Mouse (Mus musculus) intestine, embryonic 15.5 days (tissue): ENCODE measurements around the gene Il1rn. TPM values are rescaled to one million over a fixed set of nuclear protein-coding genes. Genes with fewer than 3 reads are reported as not detected.

Experiments used
- ATAC-seq: fragments of 200-750 bp; cut with Nextera tagmentation; 2 replicates; pipeline ENCODE4 v1.8.0; 2017; ENCODE audit warnings: moderate TSS enrichment, moderate library complexity
- H3K27ac ChIP-seq: fragments of 300-500 bp; sonication (generic); 2 replicates; pipeline ENCODE4 v1.5.1; 2015; ENCODE audit warnings: mild to moderate bottlenecking, inconsistent platforms
- H3K27me3 ChIP-seq: fragments of 300-500 bp; sonication (generic); replicated peaks from 2 replicates; pipeline ENCODE4 v1.6.1; 2015; ENCODE audit warnings: inconsistent platforms
- H3K36me3 ChIP-seq: fragments of 300-500 bp; sonication (generic); 2 replicates; pipeline ENCODE4 v1.6.1; 2015; ENCODE audit warnings: inconsistent platforms
- H3K4me1 ChIP-seq: fragments of 300-500 bp; sonication (generic); replicated peaks from 2 replicates; pipeline ENCODE4 v1.6.1; 2015; ENCODE audit warnings: inconsistent platforms
- H3K4me2 ChIP-seq: fragments of 300-500 bp; sonication (generic); replicated peaks from 2 replicates; pipeline ENCODE4 v1.6.1; 2015; ENCODE audit warnings: mild to moderate bottlenecking, inconsistent platforms
- H3K4me3 ChIP-seq: fragments of 300-500 bp; sonication (generic); replicated peaks from 2 replicates; pipeline ENCODE4 v1.5.1; 2015; ENCODE audit warnings: inconsistent platforms
- H3K9ac ChIP-seq: fragments of 300-500 bp; sonication (generic); 2 replicates; pipeline ENCODE4 v1.6.1; 2015; ENCODE audit warnings: inconsistent platforms
- H3K9me3 ChIP-seq: fragments of 300-500 bp; sonication (generic); 2 replicates; pipeline ENCODE4 v1.6.1; 2016; ENCODE audit warnings: inconsistent platforms
- WGBS: fragments of 180-500 bp; shearing (Covaris S2); methylation state at CpG from one replicate; pipeline ENCODE4 v1.1.7; 2015; 5-methylcytosine and 5-hydroxymethylcytosine counted together
- polyA plus RNA-seq: library from polyadenylated mRNA; unstranded; fragments of >200 nt; fragmentation: Nextera tagmentation; extraction: Ambion mirVana; gene quantifications from 2 replicates; pipeline ENCODE4 v1.2.1, GENCODE M21; 2015

The Il1rn gene
- 0.68 and 2.4 TPM in 2 replicates for polyA plus RNA-seq

DNA sequence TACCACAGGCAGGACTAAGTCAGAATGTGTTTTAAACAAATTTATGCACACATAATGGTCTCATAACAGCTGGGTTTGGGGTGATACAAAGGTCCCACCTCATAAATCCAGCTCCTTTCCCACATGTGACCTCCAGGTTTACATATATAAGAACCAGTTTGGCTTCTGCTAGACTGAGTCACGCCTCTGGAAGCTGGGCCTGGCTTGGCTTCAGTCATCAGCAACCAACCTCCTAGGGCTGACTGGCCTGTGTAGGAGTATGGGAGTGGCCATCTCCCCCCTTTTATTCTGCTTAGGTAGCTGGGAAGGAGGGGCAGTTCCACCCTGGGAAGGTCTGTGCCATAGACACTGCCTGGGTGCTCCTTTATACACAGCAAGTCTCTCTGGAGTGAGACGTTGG is at the start of gene Il1rn:
TSS of gene Il1rn (plus strand) at position 309 of the 400 bp plus-strand sequence.
- Histone ChIP-seq H3K36me3 (no peaks in the 10 kb centered on the region), H3K27ac (no peak within 1 kb of the TSS), H3K4me2 (no peak within 1 kb of the TSS), H3K4me3 (no peak within 1 kb of the TSS), H3K9ac (no peak within 1 kb of the TSS), H3K9me3 (no peaks in the 10 kb centered on the region), H3K27me3 (no peaks in the 10 kb centered on the region), H3K4me1 (no peaks in the 10 kb centered on the region)
- peak; percentile 67; the same call in 1 of the 2 replicates for ATAC-seq
- WGBS, result 64% methylated on average over 2 of the region's 2 CpGs

DNA sequence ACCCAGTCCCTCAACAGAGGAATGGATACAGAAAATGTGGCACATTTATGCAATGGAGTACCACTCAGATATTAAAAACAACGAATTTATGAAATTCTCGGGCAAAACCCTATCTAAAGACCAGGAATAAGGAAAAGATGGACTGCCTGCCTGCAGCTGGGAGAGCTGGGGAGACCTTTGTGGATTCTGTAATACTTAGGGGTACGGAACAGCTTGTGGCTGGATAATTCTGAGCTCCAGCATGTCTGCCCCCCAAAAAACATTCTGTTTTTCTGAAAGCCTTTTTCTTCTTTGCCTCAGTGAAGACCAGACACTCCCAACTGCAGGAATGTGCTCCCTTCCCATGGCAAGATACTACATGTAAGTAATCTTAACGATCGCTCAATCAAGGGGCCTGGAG is 45.8 kb upstream of the Il1rn start, which contains the start of gene Il1f10:
TSS of gene Il1f10 (plus strand) at position 301 of the 400 bp plus-strand sequence.
- Histone ChIP-seq H3K4me3 (no peak within 1 kb of the TSS), H3K9me3 (no peaks in the 10 kb centered on the region), H3K36me3 (no peaks in the 10 kb centered on the region), H3K27me3 (no peaks in the 10 kb centered on the region), H3K9ac (no peak within 1 kb of the TSS), H3K4me1 (no peaks in the 10 kb centered on the region), H3K27ac (no peak within 1 kb of the TSS), H3K4me2 (no peak within 1 kb of the TSS)
- 79% methylated on average over 5 of the region's 5 CpGs for WGBS
- no peak for ATAC-seq

DNA sequence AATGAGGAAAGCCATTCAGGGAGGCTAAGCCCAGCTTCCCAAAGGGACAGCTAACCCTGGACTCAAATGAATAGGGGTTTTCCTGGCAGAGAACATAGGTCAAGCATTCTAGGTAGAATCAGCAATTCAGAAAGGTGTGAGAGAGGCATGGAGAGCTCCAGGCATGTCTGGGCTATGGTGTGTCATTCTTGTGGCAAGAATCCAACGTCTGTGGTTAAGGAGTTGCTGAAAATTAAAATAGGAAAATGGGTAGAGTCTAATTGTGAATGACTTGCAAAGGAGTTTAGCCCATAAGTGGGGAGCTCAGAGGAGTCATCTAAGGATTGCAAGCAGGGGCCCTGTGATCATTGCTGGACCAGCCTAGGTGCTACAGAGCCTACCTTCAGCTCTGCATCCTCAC is 42.0 kb upstream of the Il1rn start:
- WGBS, result 34% methylated on average over 1 of the region's 1 CpGs
- Histone ChIP-seq H3K36me3 (no peaks in the 10 kb centered on the region), H3K9ac (no peak overlapping the region), H3K4me2 (no peak overlapping the region), H3K27ac (no peak overlapping the region), H3K4me1 (no peaks in the 10 kb centered on the region), H3K27me3 (no peaks in the 10 kb centered on the region), H3K9me3 (no peaks in the 10 kb centered on the region), H3K4me3 (no peak overlapping the region)
- ATAC-seq, result no peak

DNA sequence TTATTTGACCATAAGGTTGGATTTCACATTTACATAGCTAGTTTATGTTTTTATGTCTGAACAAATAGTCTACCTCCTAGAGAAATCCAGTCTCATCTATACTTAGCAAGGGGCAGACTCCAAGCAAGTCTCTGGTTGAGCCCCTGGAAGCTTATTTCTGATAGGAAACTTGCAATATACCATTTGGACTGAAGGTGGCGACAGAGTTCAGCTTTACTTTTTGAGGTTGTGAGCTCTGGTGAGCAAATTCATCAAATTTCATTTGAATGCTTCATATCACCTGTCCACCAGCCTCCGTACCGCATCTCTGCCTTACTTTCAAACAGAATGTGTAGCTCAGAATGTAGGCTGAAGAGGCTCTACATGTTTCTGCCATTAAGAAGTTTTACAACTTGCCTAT is 39.8 kb upstream of the Il1rn start:
- Histone ChIP-seq H3K27me3 (no peaks in the 10 kb centered on the region), H3K9me3 (no peaks in the 10 kb centered on the region), H3K4me2 (no peak overlapping the region), H3K4me3 (no peak overlapping the region), H3K36me3 (no peaks in the 10 kb centered on the region), H3K27ac (no peak overlapping the region), H3K4me1 (no peaks in the 10 kb centered on the region), H3K9ac (no peak overlapping the region)
- no peak for ATAC-seq
- 5% methylated on average over 3 of the region's 3 CpGs for WGBS

- ATAC-seq, result no peak
- no peak overlapping the region for H3K4me3 ChIP-seq
- 59% methylated on average over 6 of the region's 6 CpGs for WGBS
Measured at GRCm38 (mm10) chr2:24311302-24312001, 25.2 kb upstream of the Il1rn start.

DNA sequence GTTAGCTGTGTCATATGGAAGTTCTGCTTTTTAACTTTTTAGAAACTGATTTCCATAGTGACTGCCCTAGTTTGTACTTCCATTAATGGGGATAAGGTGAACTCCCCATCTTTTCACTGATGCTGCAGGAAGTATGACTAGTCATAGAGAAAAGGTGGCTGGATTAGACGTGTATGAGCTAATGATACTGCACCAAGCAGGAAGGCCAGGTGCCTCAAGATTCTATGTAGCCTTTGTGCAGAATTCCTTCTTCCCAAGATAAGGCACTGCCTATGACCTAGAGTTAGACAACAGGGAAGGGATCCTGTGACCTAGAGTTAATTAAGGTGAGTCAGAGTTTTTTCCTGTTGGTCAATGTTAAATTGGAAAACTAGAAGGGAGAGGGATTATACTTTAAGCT is 19.7 kb upstream of the Il1rn start:
- Histone ChIP-seq H3K4me1 (no peaks in the 10 kb centered on the region), H3K27ac (no peak overlapping the region), H3K36me3 (no peaks in the 10 kb centered on the region), H3K9ac (no peak overlapping the region), H3K9me3 (no peaks in the 10 kb centered on the region), H3K4me2 (no peak overlapping the region), H3K27me3 (no peaks in the 10 kb centered on the region), H3K4me3 (no peak overlapping the region)
- WGBS, result 66% methylated on average over 1 of the region's 1 CpGs
- no peak for ATAC-seq

More at GRCm38 (mm10) chr2:24311302-24312001, 25.2 kb upstream of the Il1rn start:
- Histone ChIP-seq H3K4me2 (no peak overlapping the region), H3K36me3 (no peaks in the 10 kb centered on the region), H3K27ac (no peak overlapping the region), H3K9me3 (no peaks in the 10 kb centered on the region), H3K4me1 (no peaks in the 10 kb centered on the region), H3K9ac (no peak overlapping the region), H3K27me3 (no peaks in the 10 kb centered on the region)

GRCm38 (mm10) chr2:24317919-24318598 is 18.6 kb upstream of the Il1rn start:
- H3K27ac ChIP-seq, result no peak overlapping the region
- H3K27me3 ChIP-seq, result no peaks in the 10 kb centered on the region
- H3K9me3 ChIP-seq, result no peaks in the 10 kb centered on the region
- no peak overlapping the region for H3K4me2 ChIP-seq
- no peak overlapping the region for H3K9ac ChIP-seq
- ATAC-seq, result 0 out of 2 replicates have a peak, but pooled peaks have one; percentile 28
- no peaks in the 10 kb centered on the region for H3K36me3 ChIP-seq
- H3K4me3 ChIP-seq, result no peak overlapping the region
- WGBS, result 82% methylated on average over 4 of the region's 4 CpGs
- no peaks in the 10 kb centered on the region for H3K4me1 ChIP-seq

- H3K27ac ChIP-seq, result no peak overlapping the region
- H3K4me2 ChIP-seq, result no peak overlapping the region
- no peaks in the 10 kb centered on the region for H3K36me3 ChIP-seq
- WGBS, result 42% methylated on average over 3 of the region's 3 CpGs
- H3K9ac ChIP-seq, result no peak overlapping the region
- no peaks in the 10 kb centered on the region for H3K9me3 ChIP-seq
- H3K4me3 ChIP-seq, result no peak overlapping the region
- H3K4me1 ChIP-seq, result no peaks in the 10 kb centered on the region
- H3K27me3 ChIP-seq, result no peaks in the 10 kb centered on the region
- peak; percentile 75 for ATAC-seq
Measured at GRCm38 (mm10) chr2:24335333-24335732, 1.3 kb upstream of the Il1rn start.

DNA sequence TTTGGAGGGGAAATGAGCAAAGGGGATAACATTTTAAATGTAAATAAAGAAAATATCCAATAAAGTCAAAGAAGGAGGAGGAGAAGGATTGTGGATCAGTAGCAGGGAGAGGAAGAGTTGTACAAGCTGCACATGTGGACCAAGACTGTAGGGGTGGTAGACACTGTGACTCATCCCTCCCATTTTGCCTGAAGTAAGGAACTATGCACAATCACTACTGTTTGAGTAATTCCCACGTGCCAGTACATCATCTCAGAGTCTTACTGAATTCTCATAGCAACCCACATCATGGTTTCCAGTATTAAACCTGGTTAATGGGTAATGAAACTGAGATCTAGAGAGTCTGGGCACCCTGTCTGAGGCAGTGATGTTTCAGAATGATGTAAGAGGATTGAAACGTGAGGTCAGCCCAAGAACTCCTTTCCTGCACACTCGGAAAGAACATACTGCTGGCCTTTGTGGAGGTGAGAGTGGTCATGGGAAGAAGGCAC is 4.8 kb downstream of the Il1rn start:
- Histone ChIP-seq H3K27me3 (no peaks in the 10 kb centered on the region), H3K9me3 (no peaks in the 10 kb centered on the region), H3K36me3 (no peaks in the 10 kb centered on the region), H3K4me3 (no peak overlapping the region), H3K27ac (no peak overlapping the region), H3K4me1 (no peaks in the 10 kb centered on the region), H3K4me2 (no peak overlapping the region), H3K9ac (no peak overlapping the region)
- 70% methylated on average over 3 of the region's 3 CpGs for WGBS
- no peak for ATAC-seq

GRCm38 (mm10) chr2:24344619-24345018 is 8.0 kb downstream of the Il1rn start:
- Histone ChIP-seq H3K4me2 (no peak overlapping the region), H3K27me3 (no peaks in the 10 kb centered on the region), H3K9me3 (no peaks in the 10 kb centered on the region), H3K36me3 (no peaks in the 10 kb centered on the region), H3K9ac (no peak overlapping the region), H3K4me3 (no peak overlapping the region), H3K27ac (no peak overlapping the region), H3K4me1 (no peaks in the 10 kb centered on the region)
- 45% methylated on average over 4 of the region's 4 CpGs for WGBS
- ATAC-seq, result no peak

DNA sequence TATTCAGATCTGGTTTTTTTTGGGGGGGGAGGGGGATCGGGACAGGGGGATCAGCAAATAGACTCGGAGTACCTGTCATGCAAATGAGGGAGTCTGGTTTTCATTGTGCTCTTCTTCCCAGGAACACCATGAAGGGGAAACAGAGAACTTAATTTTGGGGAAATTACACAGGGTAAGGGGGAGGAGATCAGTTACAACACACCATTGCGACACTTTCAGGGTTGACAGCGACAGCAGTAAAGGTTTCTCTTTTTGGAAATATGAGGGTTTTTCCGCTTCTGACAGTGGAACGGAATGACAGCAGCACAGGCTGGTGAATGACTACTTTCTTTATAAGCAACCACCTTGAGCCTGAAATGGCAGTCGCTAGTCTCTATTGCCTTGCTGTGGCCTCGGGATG is 8.4 kb downstream of the Il1rn start:
- H3K4me3 ChIP-seq, result no peak overlapping the region
- no peaks in the 10 kb centered on the region for H3K36me3 ChIP-seq
- no peak for ATAC-seq
- H3K4me1 ChIP-seq, result no peaks in the 10 kb centered on the region
- H3K27ac ChIP-seq, result no peak overlapping the region
- WGBS, result 73% methylated on average over 8 of the region's 8 CpGs
- no peaks in the 10 kb centered on the region for H3K27me3 ChIP-seq
- no peaks in the 10 kb centered on the region for H3K9me3 ChIP-seq
- no peak overlapping the region for H3K9ac ChIP-seq
- H3K4me2 ChIP-seq, result no peak overlapping the region

DNA sequence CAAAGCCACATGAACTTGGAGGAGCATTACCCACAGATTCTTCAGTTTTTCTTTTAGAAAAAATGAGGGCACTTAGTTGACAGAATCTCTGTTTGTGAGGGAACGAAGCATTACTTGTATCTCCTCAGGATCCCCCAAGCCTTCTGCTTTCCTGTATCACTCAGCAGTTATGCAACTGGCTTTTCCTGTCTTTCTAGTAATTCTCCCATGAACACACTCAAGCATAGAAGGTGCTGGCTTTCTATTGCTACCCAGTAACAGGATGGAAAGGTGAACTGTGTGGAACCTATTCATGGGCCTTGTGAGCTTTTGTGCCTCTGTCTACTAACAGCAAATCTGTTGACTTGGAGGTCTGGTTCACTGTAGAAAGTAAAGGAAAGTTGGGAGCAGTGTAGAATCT is 11.3 kb downstream of the Il1rn start:
- H3K4me2 ChIP-seq, result no peak overlapping the region
- WGBS, result 91% methylated on average over 1 of the region's 1 CpGs
- H3K4me3 ChIP-seq, result no peak overlapping the region
- H3K27me3 ChIP-seq, result no peaks in the 10 kb centered on the region
- no peaks in the 10 kb centered on the region for H3K4me1 ChIP-seq
- no peaks in the 10 kb centered on the region for H3K9me3 ChIP-seq
- no peak overlapping the region for H3K27ac ChIP-seq
- ATAC-seq, result no peak
- no peak overlapping the region for H3K9ac ChIP-seq
- no peaks in the 10 kb centered on the region for H3K36me3 ChIP-seq

- no peaks in the 10 kb centered on the region for H3K27me3 ChIP-seq
- no peak overlapping the region for H3K27ac ChIP-seq
- WGBS, result 70% methylated on average over 2 of the region's 2 CpGs
- no peak overlapping the region for H3K4me3 ChIP-seq
- no peak overlapping the region for H3K4me2 ChIP-seq
- H3K9me3 ChIP-seq, result no peaks in the 10 kb centered on the region
- no peak overlapping the region for H3K9ac ChIP-seq
- H3K4me1 ChIP-seq, result no peaks in the 10 kb centered on the region
- no peak for ATAC-seq
- H3K36me3 ChIP-seq, result no peaks in the 10 kb centered on the region
Measured at GRCm38 (mm10) chr2:24351159-24351558, 14.5 kb downstream of the Il1rn start.
